Mouse (Mus musculus): Measurements from ENCODE around the gene Gm10563. TPM values are rescaled to one million over a fixed set of nuclear protein-coding genes. Genes with fewer than 3 reads are reported as not detected.
"Not testable (repeated sequence)": the region's sequence is repeated elsewhere in the genome, so short reads cannot be mapped to it uniquely, and the experiment has no call there.

Gm10563 gene
- not detected for total RNA-seq (2022)

DNA sequence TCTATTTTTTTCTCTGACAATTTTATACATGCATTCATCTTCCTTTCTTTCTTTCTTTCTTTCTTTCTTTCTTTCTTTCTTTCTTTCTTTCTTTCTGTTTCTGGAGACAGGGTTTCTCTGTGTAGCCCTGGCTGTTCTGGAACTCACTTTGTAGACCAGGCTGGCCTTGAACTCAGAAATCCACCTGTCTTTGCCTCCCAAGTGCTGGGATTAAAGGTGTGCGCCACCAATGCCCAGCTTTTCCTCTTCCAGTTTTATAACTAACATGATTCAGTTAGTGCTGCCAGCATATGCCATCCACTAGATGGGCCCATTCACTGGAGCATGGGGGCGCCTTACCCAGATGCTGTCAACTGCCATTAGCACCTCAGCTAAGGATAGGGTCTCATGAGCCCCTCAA, at the start of gene Gm10563:
Gene Gm10563 (minus strand): TSS at position 101 of the 400 bp plus-strand sequence.
- not testable (repeated sequence) for DNase-seq (ENCODE audit: low spot score in 2 of 2)

DNA sequence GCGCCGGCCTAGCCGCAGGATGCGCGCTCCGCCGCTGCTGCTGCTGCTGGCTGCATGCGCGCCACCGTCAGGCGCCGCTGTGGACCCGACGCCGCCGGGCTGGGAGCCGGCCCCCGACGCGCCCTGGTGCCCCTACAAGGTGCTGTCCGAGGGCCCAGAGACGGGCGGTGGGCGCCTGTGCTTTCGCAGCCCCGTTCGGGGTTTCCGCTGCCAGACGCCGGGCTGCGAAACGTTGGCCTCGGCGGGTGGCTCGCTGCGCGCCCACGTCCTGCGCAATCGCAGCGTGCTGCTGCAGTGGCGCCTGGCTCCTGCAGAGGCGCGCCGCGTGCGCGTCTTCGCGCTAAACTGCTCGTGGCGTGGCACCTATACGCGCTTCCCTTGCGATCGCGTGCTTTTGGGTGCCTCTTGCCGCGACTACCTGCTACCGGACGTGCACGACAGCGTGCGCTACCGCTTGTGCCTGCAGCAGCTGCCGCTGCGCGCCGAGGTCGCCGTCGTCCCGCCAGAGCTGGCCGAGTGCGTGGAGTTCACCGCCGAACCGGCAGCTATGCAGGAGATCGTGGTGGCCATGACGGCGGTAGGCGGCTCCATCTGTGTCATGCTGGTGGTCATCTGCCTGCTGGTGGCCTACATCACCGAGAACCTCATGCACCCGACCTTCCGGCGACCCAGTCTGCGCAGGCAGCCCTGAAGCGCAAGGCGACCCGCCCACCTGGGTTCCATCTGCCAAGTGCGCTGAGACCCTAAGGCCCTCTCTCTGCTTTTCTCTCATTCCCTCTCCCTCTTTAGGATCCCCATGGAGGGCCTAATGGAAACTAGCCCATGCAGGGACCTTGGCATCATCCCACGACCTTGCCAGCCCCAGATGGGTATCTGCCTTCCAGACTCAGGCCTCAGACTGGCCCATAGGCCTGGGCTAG, 49.5 kb upstream of the Gm10563 start:
- peak; percentile 16 to 31 for DNase-seq (ENCODE audit: low spot score in 2 of 2)

DNA sequence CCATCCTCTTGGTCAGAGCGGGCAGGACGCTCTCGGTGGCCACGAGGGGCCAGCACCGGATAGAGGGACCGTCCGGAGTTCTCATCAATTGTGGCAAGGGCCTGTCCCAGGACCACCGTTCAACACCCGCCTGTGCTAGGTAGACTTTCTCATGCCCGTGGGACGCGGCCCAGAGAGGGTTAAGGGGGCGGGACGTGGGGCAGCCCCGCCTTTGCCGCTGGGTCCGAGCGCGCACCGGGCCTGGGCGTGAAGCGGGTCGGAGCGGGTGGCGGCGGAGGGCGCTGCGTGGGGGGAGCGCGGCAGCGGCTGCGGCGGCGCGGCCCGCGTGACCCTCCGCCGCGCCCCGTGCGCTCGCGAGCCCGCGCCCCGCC, 48.9 kb upstream of the Gm10563 start, which contains the start of gene Fndc10:
Gene Fndc10 (plus strand): TSS at position 232 of the 371 bp plus-strand sequence.
- DNase-seq (ENCODE audit: low spot score in 2 of 2) = peak; percentile 25 to 50

DNA sequence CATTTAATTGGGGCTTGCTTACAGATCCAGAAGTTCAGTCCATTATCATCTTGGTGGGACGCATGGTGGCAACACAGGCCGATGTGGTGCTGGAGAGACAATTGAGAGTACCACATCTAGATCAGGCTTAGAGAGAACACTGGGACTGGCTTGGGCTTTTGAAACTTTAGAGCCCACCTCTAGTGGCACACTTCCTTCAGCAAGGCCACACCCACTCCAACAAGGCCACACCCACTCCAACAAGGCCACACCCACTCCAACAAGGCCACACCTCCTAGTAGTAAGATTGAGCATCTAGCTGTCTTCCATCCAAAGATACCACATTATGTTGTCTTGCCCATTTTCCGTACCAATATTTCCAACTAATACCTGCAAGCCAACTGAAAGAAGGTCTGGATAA, 47.2 kb upstream of the Gm10563 start:
- DNase-seq (ENCODE audit: low spot score in 2 of 2) = no peak

DNA sequence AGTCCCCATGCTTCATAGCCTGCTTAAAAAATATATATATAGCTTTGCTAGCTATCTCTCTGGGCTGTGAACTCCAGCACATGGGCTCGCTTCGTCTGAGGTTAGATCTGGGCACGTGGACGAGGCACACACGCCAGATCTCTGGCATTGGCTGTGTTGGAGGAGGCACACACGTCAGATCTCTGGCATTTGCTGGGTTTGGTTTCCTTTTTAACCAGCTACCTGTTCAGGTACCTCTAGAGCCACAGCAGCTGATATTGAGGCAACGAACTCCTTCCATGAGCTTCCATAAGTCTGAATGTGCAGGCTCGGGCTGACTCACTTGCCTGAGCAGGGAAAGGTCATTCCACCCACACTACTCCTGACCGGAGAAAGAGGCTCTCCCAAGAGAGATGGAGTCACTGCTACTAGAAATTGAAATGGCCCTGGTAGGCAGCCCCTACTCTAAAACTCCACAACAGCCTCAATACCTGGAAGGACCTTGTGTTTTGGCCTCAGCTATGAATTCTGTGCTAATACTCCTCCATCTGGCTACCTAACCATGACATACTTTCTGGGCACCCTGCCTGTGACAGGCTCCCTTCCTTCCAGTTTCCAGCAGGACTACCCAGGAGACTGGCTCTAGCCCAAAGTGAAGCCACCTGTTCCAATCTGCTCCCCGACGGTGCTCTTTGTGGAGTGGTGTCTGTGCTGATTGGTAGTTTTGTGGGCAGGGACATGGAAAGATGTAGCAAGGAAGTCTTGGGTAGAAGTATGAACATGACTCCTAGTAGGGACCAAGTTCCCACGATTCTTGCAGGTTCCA, 45.6 kb upstream of the Gm10563 start:
- DNase-seq (ENCODE audit: low spot score in 2 of 2) = no peak

DNA sequence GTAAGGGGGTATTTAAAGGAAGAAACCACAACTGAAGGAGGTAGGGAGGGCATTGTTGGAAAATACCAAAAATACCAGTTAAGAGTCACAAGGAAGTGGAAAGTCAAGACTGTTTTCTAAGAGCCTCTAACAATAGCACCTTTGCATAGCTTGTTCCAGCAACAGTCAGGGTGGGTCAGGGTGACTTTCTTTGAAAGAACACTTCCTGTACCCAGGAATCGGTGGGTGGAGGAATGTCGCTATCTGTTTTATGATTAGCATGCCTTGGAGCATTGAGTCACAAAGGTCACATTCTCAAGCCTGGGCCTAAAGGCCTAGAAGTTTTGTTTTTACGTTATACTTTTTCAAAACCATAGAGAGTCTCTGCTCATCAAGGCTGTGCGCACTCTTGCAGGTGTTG, 42.6 kb upstream of the Gm10563 start:
- not testable (repeated sequence) for DNase-seq (ENCODE audit: low spot score in 2 of 2)

DNA sequence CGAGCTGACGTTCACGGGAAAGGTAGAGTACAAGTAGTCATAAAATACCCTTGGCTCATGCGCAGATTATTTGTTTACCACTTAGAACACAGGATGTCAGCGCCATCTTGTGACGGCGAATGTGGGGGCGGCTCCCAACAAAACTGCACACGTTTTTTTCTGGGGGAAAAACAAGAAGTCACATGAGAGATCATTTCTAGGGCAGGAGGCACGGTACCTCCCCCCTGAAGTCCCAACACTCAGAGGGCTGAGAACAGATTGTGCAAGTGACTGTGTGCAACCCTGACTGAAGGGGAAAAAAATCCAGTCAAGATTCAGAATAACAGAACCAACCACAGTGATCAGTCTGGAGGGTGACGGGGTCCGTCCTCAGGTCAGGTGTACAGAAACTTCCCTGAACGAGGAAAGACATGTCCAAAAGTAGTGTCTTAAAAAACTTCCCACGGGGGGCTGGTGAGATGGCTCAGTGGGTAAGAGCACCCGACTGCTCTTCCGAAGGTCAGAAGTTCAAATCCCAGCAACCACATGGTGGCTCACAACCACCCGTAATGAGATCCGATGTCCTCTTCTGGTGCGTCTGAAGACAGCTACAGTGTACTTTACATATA, 38.6 kb upstream of the Gm10563 start:
- not testable (repeated sequence) for DNase-seq (ENCODE audit: low spot score in 2 of 2)

DNA sequence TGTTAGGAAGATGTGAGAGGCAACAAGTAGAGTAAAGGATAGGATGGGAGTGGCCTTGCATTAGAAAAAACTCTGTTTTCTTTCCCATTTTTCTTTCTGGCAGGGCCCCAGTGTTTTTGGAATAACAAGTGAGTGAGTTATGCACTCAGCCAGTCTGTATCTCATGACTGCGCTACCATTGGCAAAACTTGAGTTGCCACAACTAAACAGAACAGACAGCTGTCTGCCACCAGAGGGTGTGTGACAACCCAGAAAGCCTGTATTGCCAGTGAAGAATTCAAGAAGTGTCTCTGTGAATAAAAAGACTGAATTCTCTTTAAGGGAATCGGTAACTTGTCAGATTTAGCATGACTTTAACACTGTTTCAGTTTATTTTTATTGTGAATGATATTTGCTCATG, 30.8 kb upstream of the Gm10563 start:
- no peak for DNase-seq (ENCODE audit: low spot score in 2 of 2)

DNA sequence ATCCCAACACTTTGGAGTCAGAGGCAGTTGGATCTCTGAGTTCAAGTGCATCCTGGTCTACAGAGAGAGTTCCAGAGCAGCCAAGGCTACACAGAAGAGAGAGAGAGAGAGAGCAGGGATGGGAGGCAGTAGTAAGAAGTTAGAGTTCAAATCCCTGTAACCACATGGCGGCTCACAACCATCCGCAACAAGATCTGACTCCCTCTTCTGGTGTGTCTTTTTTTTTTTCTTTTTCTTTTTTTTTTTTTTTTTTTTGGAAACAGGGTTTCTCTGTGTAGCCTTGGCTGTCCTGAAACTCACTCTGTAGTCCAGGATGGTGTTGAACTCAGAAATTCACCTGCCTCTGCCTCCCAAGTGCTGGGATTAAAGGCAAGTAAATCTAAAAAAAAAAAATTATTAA, 26.9 kb upstream of the Gm10563 start:
- no peak for DNase-seq (ENCODE audit: low spot score in 2 of 2)

DNA sequence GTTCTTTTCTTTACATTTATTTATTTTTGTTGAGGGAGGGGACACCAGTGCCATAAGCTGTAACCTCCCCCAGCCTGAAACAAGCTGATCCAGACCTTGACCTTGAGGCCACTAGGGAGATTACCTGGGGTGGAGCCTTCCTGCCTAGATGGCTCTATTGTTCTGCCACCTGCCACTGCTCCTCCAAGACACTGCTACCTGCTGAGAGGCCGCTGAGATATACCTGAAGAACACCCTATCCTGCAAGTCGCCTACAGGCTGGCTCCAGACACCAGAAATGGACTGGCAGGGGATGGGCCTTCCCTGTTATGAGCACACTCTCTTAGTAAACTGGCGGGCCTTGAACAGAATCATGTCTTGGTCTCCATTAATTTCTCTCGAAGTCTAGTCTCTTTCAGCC, 25.0 kb upstream of the Gm10563 start:
- DNase-seq (ENCODE audit: low spot score in 2 of 2) = not testable (repeated sequence)

DNA sequence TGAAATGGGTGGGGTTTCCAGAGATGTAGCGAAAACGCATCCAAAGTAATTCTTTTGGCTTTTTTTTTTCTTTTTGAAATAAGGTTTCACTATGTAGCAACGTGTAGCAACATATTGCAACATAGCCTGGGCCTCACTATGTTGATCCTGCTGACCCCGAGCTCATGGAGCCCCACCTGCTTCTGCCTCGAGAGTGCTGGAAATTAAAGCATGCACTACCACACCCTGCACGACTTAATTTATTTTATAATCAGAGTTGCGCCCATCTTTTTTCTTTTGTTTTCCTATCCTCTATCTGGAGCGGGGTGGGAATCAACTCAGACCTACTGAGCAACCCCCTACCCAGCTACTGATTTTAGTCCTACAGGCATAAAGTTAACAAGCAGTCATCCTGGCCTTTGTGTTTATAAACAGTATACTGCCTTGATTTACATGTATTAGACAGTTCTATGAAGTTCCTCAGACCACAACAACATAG, 24.4 kb upstream of the Gm10563 start:
- DNase-seq (ENCODE audit: low spot score in 2 of 2) = no peak

DNA sequence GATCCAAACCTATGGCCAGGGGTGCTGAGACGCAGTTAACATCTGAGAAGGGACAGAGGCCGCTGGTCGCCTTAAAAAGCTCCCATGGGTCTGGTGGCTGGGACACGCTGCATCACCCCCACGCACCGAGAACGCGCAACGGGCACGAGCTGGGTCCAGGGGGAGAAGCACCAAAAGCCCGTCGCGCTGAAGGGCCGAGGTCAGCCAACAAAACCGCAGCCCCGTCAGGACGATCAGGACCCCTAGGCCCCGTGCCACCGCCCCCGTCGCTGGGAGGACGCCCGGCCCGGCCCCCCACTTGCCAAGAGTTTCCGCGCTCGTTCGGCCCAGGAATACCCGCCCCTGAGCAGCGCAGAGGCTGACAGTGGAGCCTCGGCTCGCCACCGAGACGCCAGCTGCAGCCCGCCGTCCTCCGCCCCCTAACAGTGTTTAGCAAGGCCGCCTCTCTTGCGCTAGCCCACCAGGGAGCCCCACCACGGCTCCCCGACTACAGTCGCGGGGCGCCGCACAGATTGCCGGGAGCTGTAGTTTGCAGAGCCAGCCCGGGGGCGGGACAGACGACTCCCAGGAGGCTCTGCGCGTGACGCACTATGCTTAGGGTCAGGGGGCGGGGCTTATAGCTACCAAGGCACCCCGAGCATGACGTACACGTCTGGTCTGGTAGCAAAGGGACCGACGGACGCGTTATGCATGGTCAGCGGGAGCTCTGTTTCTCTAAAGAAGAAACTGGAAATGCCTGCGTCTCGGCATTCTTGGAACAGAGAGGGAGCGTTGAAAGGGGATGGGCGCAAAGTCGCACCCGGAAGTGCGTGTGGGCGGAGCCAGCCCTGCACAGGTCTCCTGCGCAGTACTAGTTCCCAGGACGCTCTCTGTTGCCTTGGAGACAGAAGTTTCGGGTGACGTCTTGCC, 23.7 kb upstream of the Gm10563 start, which contains the start of gene Mib2:
Gene Mib2 (minus strand): TSS at position 510 of the 909 bp plus-strand sequence.
- DNase-seq (ENCODE audit: low spot score in 2 of 2) = peak; percentile 97

DNA sequence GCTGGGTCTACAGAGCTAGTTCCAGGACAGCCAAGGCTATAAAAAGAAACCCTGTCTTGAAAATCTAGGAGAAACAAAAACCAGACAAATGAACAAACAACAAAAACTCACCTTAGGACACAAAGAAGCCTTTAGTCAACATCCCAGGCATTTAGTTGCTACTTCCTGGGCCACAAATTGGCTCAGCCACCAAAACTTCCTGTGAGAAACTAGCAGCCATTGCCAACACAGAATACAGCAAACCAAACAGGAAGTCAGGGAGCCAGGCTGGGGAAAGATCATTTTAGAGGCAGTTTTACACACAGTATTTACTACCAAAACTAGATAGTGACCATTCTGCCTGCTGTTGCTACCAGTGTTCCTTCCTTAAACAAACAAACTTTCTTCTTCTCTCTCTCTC, 21.7 kb upstream of the Gm10563 start:
- no peak for DNase-seq (ENCODE audit: low spot score in 2 of 2)

DNA sequence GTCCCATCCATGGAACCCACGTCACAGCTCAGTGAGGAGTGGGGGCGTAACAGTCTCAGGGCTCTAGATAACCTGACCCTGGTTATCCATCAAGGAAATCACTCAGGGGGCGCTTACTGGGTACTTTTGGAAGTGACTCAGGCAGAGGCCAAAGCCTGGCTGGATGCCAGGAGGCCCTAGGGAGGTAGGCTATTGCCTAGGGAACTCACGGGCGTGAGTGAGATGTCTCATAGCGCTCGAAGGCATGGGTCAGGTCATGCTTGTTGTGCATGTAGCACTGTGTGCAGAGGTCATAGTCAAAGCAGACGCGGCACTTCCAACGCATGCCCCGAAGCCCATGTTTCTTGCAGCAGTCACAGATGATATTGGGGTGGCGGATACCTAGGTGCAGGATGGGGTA, 15.4 kb upstream of the Gm10563 start:
- DNase-seq (ENCODE audit: low spot score in 2 of 2) = no peak

DNA sequence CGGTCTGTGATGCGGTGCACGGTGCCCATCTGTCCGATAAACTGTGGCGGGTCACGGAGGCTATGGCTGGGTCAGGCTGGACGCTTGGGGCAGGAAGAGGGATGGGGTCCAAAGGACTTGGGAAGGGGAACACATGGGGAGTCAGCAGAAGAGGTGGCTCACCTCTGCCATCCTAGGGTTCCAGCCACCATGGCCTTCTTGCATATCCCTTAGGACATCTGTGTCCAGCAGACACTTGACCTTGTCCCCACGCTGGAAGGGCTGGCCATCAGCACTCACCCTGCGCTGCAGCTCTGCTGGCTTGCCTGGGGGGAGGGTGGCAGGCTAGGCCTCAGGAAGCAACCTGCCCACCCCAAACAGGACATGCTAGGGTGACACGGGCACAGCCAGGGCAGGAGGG, 13.8 kb upstream of the Gm10563 start:
- no peak for DNase-seq (ENCODE audit: low spot score in 2 of 2)

DNA sequence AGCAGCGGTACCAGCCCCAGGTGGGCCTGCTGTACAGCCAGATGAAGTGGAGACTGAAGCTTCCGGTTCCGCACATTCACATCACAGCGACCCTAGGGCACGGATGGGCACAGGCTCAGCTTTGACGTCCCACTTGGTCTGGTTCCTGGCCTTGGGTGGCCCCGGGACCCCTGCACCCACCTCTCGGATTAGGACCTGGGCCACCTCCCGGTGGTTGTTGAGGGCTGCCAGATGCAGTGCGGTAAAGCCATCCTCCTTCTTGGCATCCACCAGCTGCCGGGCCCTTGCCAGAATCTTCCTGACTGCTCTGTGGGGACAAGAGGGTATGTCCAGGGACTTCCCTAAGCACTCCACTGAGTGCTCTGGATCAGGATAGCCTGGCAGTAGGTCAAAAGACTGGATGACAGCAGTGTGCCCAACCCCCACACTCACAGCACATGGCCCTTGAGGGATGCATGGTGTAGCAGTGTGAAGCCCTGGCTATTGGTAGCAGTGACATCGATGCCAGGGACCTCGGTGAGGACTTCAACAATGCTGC, 11.1 kb upstream of the Gm10563 start:
- DNase-seq (ENCODE audit: low spot score in 2 of 2) = no peak

DNA sequence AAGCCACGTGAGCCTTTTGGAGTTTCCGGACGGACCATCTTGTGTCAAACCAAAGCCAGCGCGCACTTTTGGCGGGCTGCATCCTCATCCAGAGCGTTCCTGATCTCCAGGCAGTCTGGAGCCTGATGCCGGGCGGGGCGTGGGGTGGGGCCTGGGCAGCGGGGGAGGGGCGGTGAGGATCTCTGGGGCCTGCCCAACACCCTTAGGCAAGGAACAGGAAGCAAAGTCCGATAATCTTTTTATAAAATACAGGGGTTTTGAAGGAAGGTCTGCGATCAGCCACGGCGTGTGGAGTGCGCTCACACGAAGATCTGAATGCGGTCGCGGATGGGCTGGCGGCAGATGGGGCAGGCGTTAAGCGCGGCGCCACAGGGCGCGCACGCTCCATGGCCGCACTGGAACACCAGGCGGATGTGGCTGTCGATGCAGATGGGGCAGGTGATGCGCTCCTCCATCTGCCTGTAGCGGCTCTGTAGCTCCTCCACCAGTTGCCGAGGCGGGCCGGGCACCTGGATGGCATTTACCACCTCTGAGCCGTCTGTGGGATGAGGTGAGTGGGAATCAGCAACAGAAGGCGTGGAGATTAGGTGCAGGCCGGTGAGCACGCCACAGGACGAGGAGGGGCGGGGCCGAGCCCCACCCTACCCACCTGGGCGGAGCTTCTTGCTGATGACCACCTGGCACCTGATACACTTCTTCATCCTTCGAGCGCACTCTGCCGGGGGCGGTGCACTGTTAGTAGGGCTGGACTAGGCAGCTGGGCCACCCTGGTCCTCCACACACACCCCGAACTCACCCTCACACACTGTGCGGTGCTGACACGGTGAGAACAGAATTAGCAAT, 9.5 kb upstream of the Gm10563 start:
- no peak for DNase-seq (ENCODE audit: low spot score in 2 of 2)

DNA sequence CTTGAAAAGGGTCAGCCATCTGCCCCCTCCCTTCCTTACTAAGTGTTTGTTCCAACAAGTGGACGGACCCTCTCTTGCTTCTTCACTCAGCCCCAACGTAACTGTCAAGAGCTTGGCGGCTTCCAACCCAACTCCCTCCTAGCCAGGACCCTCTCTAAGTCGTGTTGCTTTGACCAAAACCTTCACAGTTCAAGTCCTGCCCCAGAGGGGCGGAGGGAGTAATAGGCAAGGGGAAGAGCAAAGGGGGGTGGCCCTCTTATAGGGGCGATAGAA, 8.9 kb upstream of the Gm10563 start:
- no peak for DNase-seq (ENCODE audit: low spot score in 2 of 2)

DNA sequence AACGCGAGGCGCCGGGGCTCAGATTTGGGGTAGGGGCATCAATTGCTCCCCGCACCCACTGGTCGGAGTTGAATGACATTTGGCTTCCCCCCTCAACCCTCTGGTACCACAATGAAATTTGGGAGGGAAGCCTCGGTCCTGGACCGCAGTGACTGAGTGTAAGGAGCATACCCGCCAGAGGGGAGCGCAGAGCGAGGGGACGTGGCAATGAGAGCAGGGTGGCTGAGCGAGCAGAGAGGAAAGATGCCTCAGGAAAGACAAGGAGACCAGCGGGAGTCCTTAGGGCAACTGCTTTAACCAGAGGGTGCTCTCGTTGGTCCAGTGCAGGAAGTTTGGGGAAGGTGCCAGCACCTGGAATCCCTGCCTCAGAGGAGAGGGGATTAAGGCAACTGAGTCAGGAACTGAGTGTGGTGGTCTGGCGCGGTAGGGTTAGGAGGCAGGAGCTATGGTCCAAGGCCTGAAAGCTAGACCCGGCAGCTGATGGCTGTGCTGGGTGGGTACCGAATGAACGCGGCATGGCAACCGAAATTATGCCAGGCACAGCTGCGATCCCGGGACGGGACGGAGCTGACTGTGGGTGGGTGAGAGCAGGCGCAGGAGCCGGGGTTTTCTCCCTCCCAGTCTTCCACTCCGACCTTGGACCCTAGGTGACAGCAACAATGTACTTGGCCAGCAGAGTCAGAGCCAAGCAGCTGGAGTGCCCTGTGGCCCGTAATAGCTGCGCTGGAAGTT, 8.4 kb upstream of the Gm10563 start:
- no peak for DNase-seq (ENCODE audit: low spot score in 2 of 2)

Measured in gastrocnemius, adult 8-10 months (tissue).